Mouse (Mus musculus) spleen, adult 2 months (tissue): ENCODE measurements around the gene Xpa. TPM values are rescaled to one million over a fixed set of nuclear protein-coding genes. Genes with fewer than 3 reads are reported as not detected.
A peak's percentile ranks its signal among the peaks of the same experiment; 100 is the strongest.

Source experiments
- DNase-seq, 2 experiments: peaks; one replicate each; pipeline versions ENCODE4 v3.0.0 to v3.0.0-alpha.2; 2012 to 2021; ENCODE audit warnings: low spot score in 2 of 2, low read depth in 1 of 2
- H3K27ac ChIP-seq: fragments of 200-500 bp; 2 replicates; pipeline ENCODE4 v1.5.1; 2012; ENCODE audit warnings: low read length, inconsistent platforms; ENCODE audit not compliant: insufficient read depth
- H3K27me3 ChIP-seq: fragments of 200-500 bp; 2 replicates; pipeline ENCODE4 v1.6.1; 2012; ENCODE audit warnings: mild to moderate bottlenecking, moderate library complexity, low read length, inconsistent platforms; ENCODE audit not compliant: control insufficient read depth, insufficient read depth
- H3K36me3 ChIP-seq: fragments of 200-500 bp; 2 replicates; pipeline ENCODE4 v1.6.1; 2012; ENCODE audit warnings: mild to moderate bottlenecking, low read length, inconsistent platforms; ENCODE audit not compliant: control insufficient read depth, insufficient read depth
- H3K4me1 ChIP-seq: fragments of 200-500 bp; 2 replicates; pipeline ENCODE4 v1.6.1; 2011; ENCODE audit warnings: inconsistent platforms; ENCODE audit not compliant: control insufficient read depth, insufficient read depth, insufficient read length
- H3K4me3 ChIP-seq: fragments of 200-500 bp; 2 replicates; pipeline ENCODE4 v1.5.1; 2011; ENCODE audit warnings: mild to moderate bottlenecking, inconsistent platforms; ENCODE audit not compliant: insufficient read depth, insufficient read length; ENCODE audit errors: extremely low read depth
- CTCF ChIP-seq: fragments of 200-500 bp; IDR thresholded peaks from 2 replicates; pipeline ENCODE4 v1.5.1; 2011; ENCODE audit warnings: mild to moderate bottlenecking, inconsistent platforms; ENCODE audit not compliant: insufficient read depth, insufficient read length, insufficient replicate concordance; ENCODE audit errors: extremely low read depth
- POLR2A ChIP-seq: fragments of 200-500 bp; IDR thresholded peaks from 2 replicates; pipeline ENCODE4 v1.6.1; 2011; ENCODE audit warnings: low read depth, low read length, inconsistent platforms
- WGBS: fragments of 180-500 bp; shearing (Covaris S2); methylation state at CpG from one replicate; pipeline ENCODE4 v1.1.7; 2018; 5-methylcytosine and 5-hydroxymethylcytosine counted together
- polyA plus RNA-seq: library from polyadenylated mRNA; depleted of rRNA; stranded (reverse); fragments of >200 nt; gene quantifications from 2 replicates; pipeline ENCODE4 v1.2.3, GENCODE M21; 2012

Gene Xpa
- polyA plus RNA-seq, 1 experiment: 10.5 TPM

DNA sequence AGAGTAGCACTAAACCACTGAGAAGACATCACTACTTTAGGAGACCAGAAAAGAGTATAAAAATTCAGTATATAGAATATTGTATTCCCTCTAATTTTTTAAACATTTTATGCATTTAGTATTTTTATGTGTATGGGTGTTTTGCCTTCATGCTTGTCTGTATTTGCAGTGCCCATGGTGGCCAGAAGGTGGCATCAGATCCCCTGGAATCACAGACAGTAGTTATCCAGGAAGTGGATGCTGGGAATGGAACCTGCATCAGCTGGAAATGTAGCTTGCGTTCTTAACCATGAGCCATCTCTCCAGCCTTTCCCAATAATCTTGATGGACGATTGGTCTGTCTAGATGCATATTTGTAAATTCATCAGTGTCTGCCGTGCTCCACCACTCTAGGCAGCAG, 65.9 kb downstream of the Xpa start:
- Histone ChIP-seq H3K4me3 (no peak overlapping the region), H3K27ac (no peak overlapping the region), H3K4me1 (no peaks in the 10 kb centered on the region), H3K36me3 (peaks cover 22% of the 10 kb centered on the region), H3K27me3 (no peaks in the 10 kb centered on the region)
- 83% methylated on average over 3 of the region's 3 CpGs for WGBS
- peak in 1 of 2 experiments; percentile 41 for DNase-seq
- TF ChIP-seq POLR2A (no peak), CTCF (peak; percentile 33; the same call in 1 of the 2 replicates)

DNA sequence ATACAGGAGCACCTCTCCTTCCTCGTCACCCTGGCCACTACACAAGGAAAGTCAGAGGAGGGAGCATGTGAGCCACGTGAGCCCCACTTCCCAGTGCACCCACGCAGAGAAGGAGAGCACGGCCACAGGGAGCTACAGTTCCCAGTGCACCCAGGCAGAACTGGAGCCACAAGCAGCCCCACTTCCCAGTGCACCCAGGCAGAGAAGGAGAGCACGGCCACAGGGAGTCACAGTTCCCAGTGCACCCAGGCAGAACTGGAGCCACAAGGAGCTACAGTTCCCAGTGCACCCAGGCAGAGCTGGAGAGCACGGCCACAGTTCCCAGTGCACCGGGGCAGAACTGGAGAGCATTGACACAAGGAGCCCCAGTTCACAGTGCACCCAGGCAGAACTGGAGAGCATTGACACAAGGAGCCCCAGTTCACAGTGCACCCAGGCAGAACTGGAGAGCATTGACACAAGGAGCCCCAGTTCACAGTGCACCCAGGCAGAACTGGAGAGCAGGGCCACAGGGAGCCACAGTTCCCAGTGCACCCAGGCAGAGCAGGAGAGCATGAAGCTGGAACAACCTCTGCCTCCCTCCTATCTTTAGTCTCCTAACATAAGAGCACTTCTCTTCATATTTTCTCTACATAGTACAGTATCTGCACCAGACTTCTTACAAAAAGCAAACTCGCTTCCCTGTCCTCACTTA, 66.7 kb downstream of the Xpa start:
- no peak overlapping the region for H3K27ac ChIP-seq
- no peak overlapping the region for H3K4me3 ChIP-seq
- TF ChIP-seq POLR2A (no peak), CTCF (no peak)
- H3K27me3 ChIP-seq: no peaks in the 10 kb centered on the region
- peaks cover 27% of the 10 kb centered on the region for H3K36me3 ChIP-seq
- WGBS: 64% methylated on average over 8 of the region's 8 CpGs
- no peaks in the 10 kb centered on the region for H3K4me1 ChIP-seq
- DNase-seq: no peak

DNA sequence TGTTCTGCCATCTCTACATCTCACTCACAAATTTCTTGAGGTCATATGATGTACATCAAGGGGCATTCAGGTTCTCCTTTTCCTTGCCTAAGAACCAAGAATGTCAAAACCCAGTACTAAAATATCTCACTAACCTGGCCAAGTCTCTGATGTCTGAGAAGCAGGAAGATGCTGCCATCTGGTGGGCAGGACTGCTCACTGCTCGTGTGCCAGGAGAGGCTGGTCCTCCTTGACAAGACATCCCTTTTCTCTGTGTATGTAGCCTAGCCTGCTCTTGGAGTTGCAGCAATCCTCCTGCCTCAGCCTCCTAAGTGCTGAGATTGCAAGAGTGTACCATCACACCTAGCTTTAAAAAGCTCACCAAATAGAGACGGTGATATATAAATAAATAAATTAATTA, 69.6 kb downstream of the Xpa start:
- TF ChIP-seq POLR2A (no peak), CTCF (peak; percentile 94; the same call in 1 of the 2 replicates)
- WGBS: 48% methylated on average over 2 of the region's 2 CpGs
- Histone ChIP-seq H3K36me3 (peaks cover 27% of the 10 kb centered on the region), H3K4me3 (no peak overlapping the region), H3K27ac (no peak overlapping the region), H3K27me3 (no peaks in the 10 kb centered on the region), H3K4me1 (no peaks in the 10 kb centered on the region)
- DNase-seq: peak in 1 of 2 experiments; percentile 54

DNA sequence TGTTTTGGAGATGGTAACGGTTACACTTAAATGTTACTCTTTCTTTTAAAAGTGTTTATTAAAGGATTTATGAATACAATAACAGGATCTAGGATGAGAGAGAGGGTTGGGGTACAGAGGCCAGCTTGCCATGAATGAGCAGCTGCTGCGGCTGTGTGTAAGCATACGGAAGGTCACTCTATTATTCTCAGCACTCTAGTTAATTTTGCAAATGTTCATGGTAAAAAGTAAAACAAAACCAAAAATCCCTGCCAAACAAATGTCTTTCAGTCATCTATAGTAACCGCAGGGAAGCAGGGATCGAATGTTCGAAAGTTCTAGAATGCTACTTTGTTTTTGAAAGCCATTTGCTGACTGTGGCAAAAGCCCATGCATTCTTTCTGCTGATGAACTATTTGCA, 72.8 kb downstream of the Xpa start:
- no peak for DNase-seq
- TF ChIP-seq POLR2A (no peak), CTCF (no peak)
- H3K36me3 ChIP-seq: peaks cover 38% of the 10 kb centered on the region
- no peaks in the 10 kb centered on the region for H3K27me3 ChIP-seq
- no peaks in the 10 kb centered on the region for H3K4me1 ChIP-seq
- no peak overlapping the region for H3K4me3 ChIP-seq
- 92% methylated on average over 6 of the region's 6 CpGs for WGBS
- no peak overlapping the region for H3K27ac ChIP-seq

DNA sequence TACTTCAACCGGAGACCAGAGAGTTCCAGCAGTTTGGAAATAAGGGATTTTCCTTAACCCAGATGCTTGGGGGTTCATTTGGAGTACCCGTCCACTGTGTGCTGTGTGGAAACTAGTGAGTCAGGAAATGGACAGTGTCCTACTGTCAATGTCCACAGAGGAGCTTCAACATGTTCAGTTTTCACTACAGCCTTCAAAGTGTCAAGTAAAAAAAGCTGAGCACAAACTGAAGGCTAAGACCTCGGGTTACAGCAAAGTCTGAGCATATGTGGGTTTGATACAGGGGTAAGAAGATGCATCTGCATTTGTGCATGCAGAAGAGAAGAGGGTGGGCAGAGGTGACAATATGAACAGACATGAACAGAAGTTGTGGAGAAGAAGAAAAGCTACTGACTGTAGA, 75.3 kb downstream of the Xpa start:
- Histone ChIP-seq H3K36me3 (peaks cover 49% of the 10 kb centered on the region), H3K4me3 (no peak overlapping the region), H3K27ac (no peak overlapping the region), H3K4me1 (no peaks in the 10 kb centered on the region), H3K27me3 (no peaks in the 10 kb centered on the region)
- WGBS: 89% methylated on average over 3 of the region's 3 CpGs
- DNase-seq: no peak
- TF ChIP-seq CTCF (no peak), POLR2A (no peak)

DNA sequence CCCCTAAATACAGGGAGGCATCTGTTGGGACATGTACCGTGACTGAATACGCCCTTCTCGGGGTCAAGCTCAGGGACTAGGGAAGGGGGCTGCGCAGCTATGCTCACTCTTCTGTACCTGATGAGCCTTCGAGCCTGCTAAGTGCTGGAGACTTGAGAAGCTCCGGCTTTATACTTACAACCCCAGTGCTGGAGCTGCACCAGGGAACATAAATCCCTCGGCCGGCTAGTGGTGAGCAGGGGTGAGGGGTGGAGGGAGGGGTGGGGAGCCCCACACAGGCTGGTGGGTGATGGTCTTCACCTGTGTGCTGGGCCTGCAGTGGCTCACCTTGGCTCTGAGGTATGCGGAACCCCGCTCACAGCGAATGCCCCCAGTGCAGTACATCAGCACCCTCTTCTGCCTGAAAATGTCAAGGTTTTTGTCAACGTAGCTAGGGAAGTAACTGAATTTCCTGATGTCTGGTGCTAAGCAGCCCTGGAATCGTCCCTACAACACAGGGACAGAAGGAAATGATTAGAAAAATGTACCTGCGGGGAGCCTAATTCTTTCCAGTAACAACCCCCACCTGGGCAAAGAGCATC, 76.5 kb downstream of the Xpa start:
- Histone ChIP-seq H3K4me1 (no peaks in the 10 kb centered on the region), H3K4me3 (no peak overlapping the region), H3K36me3 (peaks cover 50% of the 10 kb centered on the region), H3K27ac (no peak overlapping the region), H3K27me3 (no peaks in the 10 kb centered on the region)
- WGBS: 95% methylated on average over 14 of the region's 14 CpGs
- no peak for TF ChIP-seq CTCF
- TF ChIP-seq POLR2A: no peak
- DNase-seq: no peak

DNA sequence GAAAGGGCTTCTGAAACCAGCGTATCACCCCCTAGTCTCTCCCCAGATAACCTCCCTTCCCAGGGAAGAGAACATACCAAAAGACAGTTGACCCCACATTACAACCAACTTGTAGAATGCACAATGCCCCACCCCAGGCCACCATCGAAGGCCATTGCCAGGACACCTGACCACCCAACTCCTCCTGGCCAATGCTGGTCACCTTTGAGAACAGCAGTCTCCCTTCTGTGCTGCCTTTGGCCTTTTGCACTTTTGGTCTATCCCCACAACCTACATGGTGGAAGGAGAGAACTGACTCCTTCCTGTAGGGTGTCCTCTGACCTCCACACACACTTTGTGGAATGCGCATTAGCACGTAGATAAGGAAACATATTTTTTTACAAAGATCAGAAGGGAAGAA, 78.6 kb downstream of the Xpa start:
- TF ChIP-seq POLR2A (no peak), CTCF (no peak)
- Histone ChIP-seq H3K36me3 (peaks cover 52% of the 10 kb centered on the region), H3K4me1 (no peaks in the 10 kb centered on the region), H3K27ac (no peak overlapping the region), H3K4me3 (no peak overlapping the region), H3K27me3 (no peaks in the 10 kb centered on the region)
- DNase-seq: no peak
- WGBS: 98% methylated on average over 4 of the region's 4 CpGs
